Mouse (Mus musculus) heart, embryonic 13.5 days (tissue): ENCODE measurements around the gene Rbm25. TPM values are rescaled to one million over a fixed set of nuclear protein-coding genes. Genes with fewer than 3 reads are reported as not detected.
A peak's percentile ranks its signal among the peaks of the same experiment; 100 is the strongest.
"Not testable (repeated sequence)": the region's sequence is repeated elsewhere in the genome, so short reads cannot be mapped to it uniquely, and the experiment has no call there.

Experiments
- ATAC-seq: fragments of 200-750 bp; cut with Nextera tagmentation; 2 replicates; pipeline ENCODE4 v1.8.0; 2017; ENCODE audit warnings: moderate TSS enrichment; ENCODE audit not compliant: insufficient number of reproducible peaks, low FRiP score, low TSS enrichment; ENCODE audit errors: extremely low read depth
- H3K27ac ChIP-seq: fragments of 300-500 bp; sonication (generic); replicated peaks from 2 replicates; pipeline ENCODE4 v1.5.1; 2015; ENCODE audit warnings: moderate library complexity, mild to moderate bottlenecking, inconsistent platforms
- H3K27me3 ChIP-seq: fragments of 300-500 bp; sonication (generic); replicated peaks from 2 replicates; pipeline ENCODE4 v1.6.1; 2015; ENCODE audit warnings: mild to moderate bottlenecking, inconsistent platforms
- H3K36me3 ChIP-seq: fragments of 300-500 bp; sonication (generic); 2 replicates; pipeline ENCODE4 v1.6.1; 2015; ENCODE audit warnings: mild to moderate bottlenecking, inconsistent platforms
- H3K4me1 ChIP-seq: fragments of 300-500 bp; sonication (generic); 2 replicates; pipeline ENCODE4 v1.6.1; 2015; ENCODE audit warnings: inconsistent platforms
- H3K4me2 ChIP-seq: fragments of 300-500 bp; sonication (generic); 2 replicates; pipeline ENCODE4 v1.6.1; 2015; ENCODE audit warnings: inconsistent platforms, mild to moderate bottlenecking, moderate library complexity
- H3K4me3 ChIP-seq: fragments of 300-500 bp; sonication (generic); 2 replicates; pipeline ENCODE4 v1.5.1; 2015; ENCODE audit warnings: moderate library complexity, mild to moderate bottlenecking, inconsistent platforms
- H3K9ac ChIP-seq: fragments of 300-500 bp; sonication (generic); 2 replicates; pipeline ENCODE4 v1.6.1; 2015; ENCODE audit warnings: inconsistent platforms, mild to moderate bottlenecking, moderate library complexity
- H3K9me3 ChIP-seq: fragments of 300-500 bp; sonication (generic); 2 replicates; pipeline ENCODE4 v1.6.1; 2016; ENCODE audit warnings: inconsistent platforms
- WGBS: fragments of 180-500 bp; shearing (Covaris S2); methylation state at CpG from one replicate; pipeline ENCODE4 v1.1.7; 2015; ENCODE audit warnings: mixed read lengths; 5-methylcytosine and 5-hydroxymethylcytosine counted together
- polyA plus RNA-seq: library from polyadenylated mRNA; unstranded; fragments of >200 nt; fragmentation: Nextera tagmentation; extraction: Ambion mirVana; gene quantifications from 2 replicates; pipeline ENCODE4 v1.2.1, GENCODE M21; 2015

The Rbm25 gene
- polyA plus RNA-seq, 1 experiment from 2014 or later: 151 TPM

- ATAC-seq: no peak
- H3K9me3 ChIP-seq: no peaks in the 10 kb centered on the region
- H3K4me1 ChIP-seq: no peaks in the 10 kb centered on the region
- H3K27ac ChIP-seq: no peak overlapping the region
- H3K36me3 ChIP-seq: no peaks in the 10 kb centered on the region
- H3K4me3 ChIP-seq: no peak overlapping the region
- H3K9ac ChIP-seq: no peak overlapping the region
- H3K27me3 ChIP-seq: no peaks in the 10 kb centered on the region
- WGBS: 91% methylated on average over 5 of the region's 5 CpGs
- no peak overlapping the region for H3K4me2 ChIP-seq
These were observed 13.8 kb upstream of the Rbm25 start for GRCm38 (mm10) chr12:83617261-83617660.

- Histone ChIP-seq H3K27me3 (no peaks in the 10 kb centered on the region), H3K4me2 (no peak overlapping the region), H3K9me3 (no peaks in the 10 kb centered on the region), H3K27ac (no peak overlapping the region), H3K9ac (no peak overlapping the region), H3K4me1 (no peaks in the 10 kb centered on the region), H3K4me3 (no peak overlapping the region), H3K36me3 (no peaks in the 10 kb centered on the region)
- no peak for ATAC-seq
- 70% methylated on average over 2 of the region's 2 CpGs for WGBS
These were observed 12.1 kb upstream of the Rbm25 start for GRCm38 (mm10) chr12:83618981-83619380.

- H3K36me3 ChIP-seq, ATAC-seq, H3K4me1 ChIP-seq, H3K27ac ChIP-seq, H3K27me3 ChIP-seq, H3K9me3 ChIP-seq: not testable (repeated sequence)
- 47% methylated on average over 23 of the region's 23 CpGs for WGBS
- peak overlapping the region; percentile 33 for H3K4me3 ChIP-seq
- peak overlapping the region; percentile 50; the same call in 1 of the 2 replicates for H3K9ac ChIP-seq
- H3K4me2 ChIP-seq: peak overlapping the region; percentile 52
These were observed 10.3 kb upstream of the Rbm25 start for GRCm38 (mm10) chr12:83620694-83621093.

GRCm38 (mm10) chr12:83622031-83622755 is 8.8 kb upstream of the Rbm25 start:
- Histone ChIP-seq H3K9ac (no peak overlapping the region), H3K27ac (no peak overlapping the region), H3K4me2 (no peak overlapping the region), H3K9me3 (no peaks in the 10 kb centered on the region), H3K4me3 (no peak overlapping the region), H3K36me3 (no peaks in the 10 kb centered on the region), H3K27me3 (no peaks in the 10 kb centered on the region), H3K4me1 (no peaks in the 10 kb centered on the region)
- WGBS: 67% methylated on average over 6 of the region's 6 CpGs
- no peak for ATAC-seq

GRCm38 (mm10) chr12:83624321-83624720 is 6.7 kb upstream of the Rbm25 start:
- no peak overlapping the region for H3K27ac ChIP-seq
- H3K36me3 ChIP-seq: no peaks in the 10 kb centered on the region
- ATAC-seq: no peak
- no peak overlapping the region for H3K9ac ChIP-seq
- H3K4me2 ChIP-seq: no peak overlapping the region
- no peak overlapping the region for H3K4me3 ChIP-seq
- WGBS: 64% methylated on average over 1 of the region's 1 CpGs
- H3K9me3 ChIP-seq: no peaks in the 10 kb centered on the region
- H3K27me3 ChIP-seq: no peaks in the 10 kb centered on the region
- H3K4me1 ChIP-seq: no peaks in the 10 kb centered on the region

DNA sequence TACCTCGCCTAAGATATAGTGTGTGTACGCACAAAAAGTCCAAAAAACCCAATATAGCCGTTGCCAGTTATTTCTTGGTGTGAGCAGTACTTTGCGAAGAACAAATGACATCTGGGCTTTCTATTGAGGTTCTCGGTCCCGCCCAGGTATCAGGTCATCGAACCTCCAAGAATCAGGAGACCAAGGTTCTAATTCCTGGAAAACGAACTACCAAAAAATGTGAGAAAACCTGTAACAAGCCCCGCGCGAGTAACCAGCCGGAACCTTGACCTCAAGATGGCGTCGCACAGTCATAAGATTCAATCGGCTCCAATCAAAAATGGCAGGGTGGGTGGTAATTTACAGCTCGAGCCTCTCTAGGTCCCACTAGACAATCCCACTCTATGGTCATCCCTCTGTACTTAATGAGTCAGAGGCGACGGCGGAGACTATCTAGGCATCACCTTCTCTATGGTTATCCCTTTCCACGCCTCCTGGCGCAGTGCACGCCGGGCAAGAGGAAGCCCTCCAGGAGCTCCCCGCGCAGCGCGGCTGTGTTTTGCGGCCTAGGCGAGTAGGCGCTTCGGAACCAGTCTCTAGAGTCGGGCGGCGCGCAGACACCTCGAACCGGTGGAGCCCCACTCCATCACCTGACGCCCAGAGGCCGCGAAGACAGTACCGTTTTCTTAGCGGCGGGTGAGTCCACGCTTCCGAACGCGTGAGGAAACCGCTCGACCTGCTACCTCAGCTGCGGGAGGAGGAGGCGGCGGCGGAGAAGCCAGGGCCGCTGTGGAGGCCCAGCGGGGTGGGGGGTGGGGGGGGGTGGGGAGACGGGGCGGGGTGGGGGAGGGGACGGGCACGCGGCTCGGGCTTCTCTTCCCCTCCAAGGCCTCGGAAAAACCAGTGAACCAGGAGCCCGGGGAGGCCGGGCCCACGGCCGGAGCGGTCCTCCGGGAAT is 975 bp downstream of the Rbm25 start:
- Histone ChIP-seq H3K36me3 (peaks cover 21% of the 10 kb centered on the region), H3K9ac (peak overlapping the region; percentile 97), H3K27me3 (no peaks in the 10 kb centered on the region), H3K27ac (peak overlapping the region; percentile 97), H3K4me3 (peak overlapping the region; percentile 94), H3K4me2 (peak overlapping the region; percentile 80), H3K4me1 (peaks cover 35% of the 10 kb centered on the region), H3K9me3 (no peaks in the 10 kb centered on the region)
- under 1% methylated on average over 66 of the region's 68 CpGs for WGBS
- peak; percentile 98 for ATAC-seq

DNA sequence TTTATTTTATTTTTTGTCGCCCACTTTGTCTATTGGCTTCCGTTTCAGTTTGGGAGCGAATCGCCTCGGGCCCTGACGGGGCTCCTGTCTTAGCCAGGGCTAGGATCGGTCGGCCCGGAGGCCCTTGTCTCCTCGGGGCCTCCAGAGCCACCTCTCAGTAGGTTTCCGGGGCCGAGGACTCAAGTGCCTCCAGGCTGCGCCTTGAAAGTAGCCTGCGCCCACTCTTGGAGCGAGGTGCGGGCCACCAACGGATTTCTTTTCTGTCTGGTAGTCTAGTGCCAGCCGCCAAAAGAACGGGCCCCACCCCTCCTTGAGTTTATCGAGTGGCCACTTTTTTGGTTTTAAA is 1.6 kb downstream of the Rbm25 start:
- ATAC-seq: peak; percentile 52; the same call in 1 of the 2 replicates

DNA sequence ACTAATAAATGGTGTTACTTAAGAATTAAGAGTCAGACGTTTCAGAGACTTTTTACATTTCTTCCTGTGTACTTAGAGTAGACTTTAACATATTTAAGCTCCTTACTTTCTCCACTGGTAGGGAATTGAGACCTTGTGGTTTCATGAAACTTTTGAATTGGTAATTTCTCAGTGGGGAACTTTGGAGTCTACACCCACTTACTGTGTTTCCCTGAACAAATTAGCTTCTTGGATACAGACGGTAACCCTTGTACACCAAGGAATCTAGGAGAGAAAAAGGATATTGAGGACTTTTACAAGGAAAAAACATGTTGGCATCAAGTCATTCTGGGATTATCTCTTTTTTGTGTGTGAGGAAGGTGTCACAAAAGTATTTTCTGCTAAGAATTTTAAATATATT is 2.8 kb downstream of the Rbm25 start:
- peaks cover 34% of the 10 kb centered on the region for H3K36me3 ChIP-seq
- H3K27ac ChIP-seq: no peak overlapping the region
- ATAC-seq: no peak
- H3K9ac ChIP-seq: 0 out of 2 replicates have a peak overlapping the region, but pooled peaks have one; percentile 4
- H3K4me3 ChIP-seq: peak overlapping the region; percentile 94
- peaks cover 35% of the 10 kb centered on the region for H3K4me1 ChIP-seq
- 44% methylated on average over 2 of the region's 2 CpGs for WGBS
- H3K9me3 ChIP-seq: no peaks in the 10 kb centered on the region
- peak overlapping the region; percentile 80 for H3K4me2 ChIP-seq
- no peaks in the 10 kb centered on the region for H3K27me3 ChIP-seq

More for the DNA sequence above, 1.6 kb downstream of the Rbm25 start:
- Histone ChIP-seq H3K4me1 (peaks cover 35% of the 10 kb centered on the region), H3K36me3 (peaks cover 27% of the 10 kb centered on the region), H3K9ac (peak overlapping the region; percentile 97), H3K27me3 (no peaks in the 10 kb centered on the region), H3K9me3 (no peaks in the 10 kb centered on the region), H3K4me3 (peak overlapping the region; percentile 94), H3K27ac (peak overlapping the region; percentile 97), H3K4me2 (peak overlapping the region; percentile 80)
- WGBS: under 1% methylated on average over 20 of the region's 20 CpGs

DNA sequence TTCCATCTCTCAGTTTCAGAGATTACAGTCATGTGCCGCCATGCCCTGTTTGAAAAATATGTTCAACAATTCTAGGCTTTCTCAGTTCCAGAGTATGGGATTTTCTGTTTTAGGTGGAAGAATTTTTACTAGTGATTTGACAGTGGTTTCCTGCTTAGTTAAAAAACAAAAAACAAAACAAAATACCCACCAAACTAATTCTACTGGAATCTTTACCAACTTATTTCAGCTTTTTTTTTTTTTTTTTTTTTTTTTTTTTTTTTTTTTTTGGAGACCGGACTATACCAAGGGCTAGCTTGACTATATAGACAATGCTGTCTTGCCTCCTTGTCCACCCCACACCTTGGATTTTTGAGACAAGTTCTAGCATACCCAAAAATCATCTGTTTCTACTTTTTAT is 10.2 kb downstream of the Rbm25 start:
- Histone ChIP-seq H3K4me3 (no peak overlapping the region), H3K9ac (no peak overlapping the region), H3K9me3 (no peaks in the 10 kb centered on the region), H3K27ac (no peak overlapping the region), H3K4me1 (peaks cover 6% of the 10 kb centered on the region), H3K36me3 (peaks cover 77% of the 10 kb centered on the region), H3K27me3 (no peaks in the 10 kb centered on the region), H3K4me2 (no peak overlapping the region)
- 94% methylated on average over 2 of the region's 2 CpGs for WGBS
- no peak for ATAC-seq

DNA sequence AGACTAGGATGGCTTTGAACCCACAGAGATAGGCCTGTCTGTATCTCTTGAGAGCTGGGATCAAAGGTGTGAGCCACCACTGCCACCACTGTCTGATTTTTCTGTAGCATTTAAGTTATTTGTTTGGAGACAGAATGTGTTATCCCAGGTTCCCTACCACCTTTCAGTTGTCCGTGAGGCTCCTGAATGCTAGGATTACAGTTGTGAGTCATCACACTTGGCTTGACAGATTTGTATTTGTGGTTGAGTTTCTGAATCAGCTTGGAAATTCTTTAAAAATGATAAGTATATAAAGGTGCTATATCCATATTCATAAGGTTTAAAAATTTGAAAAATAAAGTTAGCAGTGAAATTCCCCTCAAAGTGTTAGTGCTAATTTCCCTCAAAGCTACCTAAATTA is 12.1 kb downstream of the Rbm25 start:
- Histone ChIP-seq H3K36me3 (peaks cover 76% of the 10 kb centered on the region), H3K9ac (no peak overlapping the region), H3K27me3 (no peaks in the 10 kb centered on the region), H3K9me3 (no peaks in the 10 kb centered on the region), H3K27ac (no peak overlapping the region), H3K4me3 (no peak overlapping the region), H3K4me2 (no peak overlapping the region), H3K4me1 (no peaks in the 10 kb centered on the region)
- no peak for ATAC-seq
- 81% methylated on average over 1 of the region's 1 CpGs for WGBS

DNA sequence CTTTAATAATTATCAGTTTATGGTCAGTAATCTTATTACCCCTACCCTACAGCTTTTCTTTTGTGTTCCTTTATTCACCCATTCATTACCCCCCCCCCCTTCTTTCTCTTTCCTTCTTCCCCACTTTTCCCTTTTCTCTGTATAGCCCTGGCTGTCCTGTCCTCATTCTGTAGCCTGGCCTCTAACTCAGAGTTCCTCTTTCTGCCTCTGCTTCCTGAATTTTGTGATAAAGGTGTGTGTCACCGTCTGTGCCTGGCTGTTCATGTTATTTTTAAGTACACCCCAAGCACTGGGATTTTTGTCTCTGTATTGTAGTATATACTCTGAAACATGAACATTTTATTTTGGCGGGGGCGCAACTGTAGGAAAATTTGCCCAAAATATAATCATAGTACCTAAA is 19.3 kb downstream of the Rbm25 start:
- WGBS: 72% methylated on average over 3 of the region's 3 CpGs
- H3K27me3 ChIP-seq: no peaks in the 10 kb centered on the region
- no peak overlapping the region for H3K27ac ChIP-seq
- no peak overlapping the region for H3K9ac ChIP-seq
- H3K4me1 ChIP-seq: no peaks in the 10 kb centered on the region
- H3K36me3 ChIP-seq: peaks cover 86% of the 10 kb centered on the region
- ATAC-seq: no peak
- H3K9me3 ChIP-seq: no peaks in the 10 kb centered on the region
- no peak overlapping the region for H3K4me3 ChIP-seq
- H3K4me2 ChIP-seq: no peak overlapping the region
